8 mouse cellular contexts compared by ENCODE assay signal in genomic region chr9:110329655-110330054, GRCm38 (mm10). TPM values are rescaled to one million over a fixed set of nuclear protein-coding genes. Genes with fewer than 3 reads are reported as not detected.
DNase-seq lines count a peak whose midpoint lies in the region; ATAC-seq and TF ChIP-seq lines count a peak whose summit lies in the region.

No protein-coding gene starts in this region.

- no peak for TF ChIP-seq CTCF in heart, adult 2 months (IDR thresholded peaks at IDR 0.05)
- no peak for TF ChIP-seq CTCF in stomach, postnatal 0 days (IDR thresholded peaks at IDR 0.05; ENCODE audit: low read depth)

- H3K9me3 ChIP-seq in stomach, postnatal 0 days (ENCODE audit: control insufficient read depth, low read length): no peaks in the 10 kb centered on the region
- no peaks in the 10 kb centered on the region for H3K9me3 ChIP-seq in forebrain, embryonic 12.5 days

- peak; percentile 53 for ATAC-seq in CD4-positive, CD25-positive, alpha-beta regulatory T cell, adult 4 months
- ATAC-seq in stomach, postnatal 0 days (ENCODE audit: low FRiP score, low TSS enrichment): no peak
- no peak for ATAC-seq in forebrain, embryonic 12.5 days (ENCODE audit: low FRiP score)

- H3K27me3 ChIP-seq in heart, adult 2 months (ENCODE audit: control insufficient read depth, insufficient read depth, low read length): no peaks in the 10 kb centered on the region
- no peaks in the 10 kb centered on the region for H3K27me3 ChIP-seq in stomach, postnatal 0 days (ENCODE audit: control insufficient read depth, insufficient read depth, low read length)
- no peaks in the 10 kb centered on the region for H3K27me3 ChIP-seq in forebrain, embryonic 12.5 days

- H3K27ac ChIP-seq in heart, adult 2 months: no peak overlapping the region
- no peak overlapping the region for H3K27ac ChIP-seq in stomach, postnatal 0 days (replicated peaks)
- no peak overlapping the region for H3K27ac ChIP-seq in forebrain, embryonic 12.5 days

- no peaks in the 10 kb centered on the region for H3K36me3 ChIP-seq in heart, adult 2 months (ENCODE audit: control insufficient read depth, insufficient read depth, low read length)
- no peaks in the 10 kb centered on the region for H3K36me3 ChIP-seq in stomach, postnatal 0 days (ENCODE audit: control insufficient read depth, insufficient read depth, low read length)
- no peaks in the 10 kb centered on the region for H3K36me3 ChIP-seq in forebrain, embryonic 12.5 days (replicated peaks)

- peaks cover 2% of the 10 kb centered on the region for H3K4me1 ChIP-seq in heart, adult 2 months (ENCODE audit: control insufficient read depth, insufficient read depth, low read length)
- H3K4me1 ChIP-seq in stomach, postnatal 0 days (replicated peaks; ENCODE audit: control insufficient read depth, insufficient read depth): no peaks in the 10 kb centered on the region
- peaks cover 8% of the 10 kb centered on the region for H3K4me1 ChIP-seq in forebrain, embryonic 12.5 days

- H3K4me2 ChIP-seq in stomach, postnatal 0 days (replicated peaks; ENCODE audit: low read depth): no peak overlapping the region
- H3K4me2 ChIP-seq in forebrain, embryonic 12.5 days: no peak overlapping the region

- H3K4me3 ChIP-seq in heart, adult 2 months: no peak overlapping the region
- no peak overlapping the region for H3K4me3 ChIP-seq in stomach, postnatal 0 days (ENCODE audit: low read depth, low read length)
- no peak overlapping the region for H3K4me3 ChIP-seq in forebrain, embryonic 12.5 days (replicated peaks)

- DNase-seq in heart, adult 2 months: no peak
- DNase-seq in heart, adult 8-10 months (ENCODE audit: low spot score): no peak
- DNase-seq in cerebellum, postnatal 10 days: peak; percentile 58 to 71
- peak; percentile 69 for DNase-seq in naive thymus-derived CD4-positive, alpha-beta T cell, adult 2 months (ENCODE audit: low read depth)
- DNase-seq in stomach, postnatal 0 days (ENCODE audit: low spot score): no peak
- DNase-seq in left cerebral cortex, postnatal 36 days (ENCODE audit: low spot score in 2 of 2): no peak

- TF ChIP-seq POLR2A in heart, adult 2 months (IDR thresholded peaks at IDR 0.05; ENCODE audit: insufficient read depth, low read depth, low read length): no peak

- H3K79me2 ChIP-seq in heart, adult 2 months (replicated peaks; ENCODE audit: control insufficient read depth, insufficient read depth, low read length): no peaks in the 10 kb centered on the region

- H3K9ac ChIP-seq in heart, adult 2 months (ENCODE audit: low read depth, low read length): 0 out of 2 replicates have a peak overlapping the region, but pooled peaks have one; percentile 43
- H3K9ac ChIP-seq in stomach, postnatal 0 days (ENCODE audit: low read length): no peak overlapping the region
- no peak overlapping the region for H3K9ac ChIP-seq in forebrain, embryonic 12.5 days

- 59% methylated on average over 21 of the region's 21 CpGs for WGBS in heart, adult 2 months
- WGBS in stomach, postnatal 0 days: 63% methylated on average over 21 of the region's 21 CpGs
- 86% methylated on average over 21 of the region's 21 CpGs for WGBS in forebrain, embryonic 12.5 days

- intact Hi-C loops in heart, adult 2 months (cut with DNase I): loop anchor here (5.0 kb wide), 2 partner anchors 78 to 148 kb away; partner anchors contain the start of genes Kif9, Klhl18 and Ptpn23
- intact Hi-C loops in left cerebral cortex, postnatal 36 days (cut with DNase I): no loop called here

- TF ChIP-seq EP300 in heart, adult 2 months (IDR thresholded peaks at IDR 0.05; ENCODE audit: insufficient read depth, low read depth, low read length): no peak
- TF ChIP-seq EP300 in stomach, postnatal 0 days (optimal IDR thresholded peaks at IDR 0.05): no peak

RNA-seq across cellular contexts. Expression of gene Scap, which starts 3.4 kb away (rescaled TPM):
- 10 to 100 TPM; 28.0 to 33.1 TPM for total RNA-seq in heart, adult 2 months (2021)
- 16.0 and 17.5 TPM in 2 replicates for polyA plus RNA-seq in heart, adult 2 months (2012; rRNA removed)
- total RNA-seq in heart, adult 8-10 months (2022): 10 to 100 TPM; 23.7 to 34.9 (median 29.3) TPM
- 10 to 100 TPM; 11.6 to 19.6 TPM for polyA plus RNA-seq in CD4-positive, CD25-positive, alpha-beta regulatory T cell, adult 4 months (2017; shearing (Covaris generic))
- 31.6 and 32.9 TPM in 2 replicates for polyA plus RNA-seq in stomach, postnatal 0 days (2015; fragmentation: Nextera tagmentation; extraction: Ambion mirVana)
- total RNA-seq in left cerebral cortex, postnatal 36 days (2021): 100 to 1,000 TPM in 1 of 2 experiments, 10 to 100 TPM in 1; 97.2 to 100 TPM
- 41.9 and 45.0 TPM in 2 replicates for polyA plus RNA-seq in forebrain, embryonic 12.5 days (2016; fragmentation: Nextera tagmentation; extraction: Ambion mirVana)

RNA-seq across cellular contexts. Expression of gene Elp6, which starts 24.7 kb away (rescaled TPM):
- 1 to 10 TPM; 2.2 to 2.3 TPM for total RNA-seq in heart, adult 2 months (2021)
- polyA plus RNA-seq in heart, adult 2 months (2012; rRNA removed): 4.5 and 4.7 TPM in 2 replicates
- 1 to 10 TPM; 2.6 to 3.3 (median 3.1) TPM for total RNA-seq in heart, adult 8-10 months (2022)
- 10 to 100 TPM; 13.5 to 23.8 TPM for polyA plus RNA-seq in CD4-positive, CD25-positive, alpha-beta regulatory T cell, adult 4 months (2017; shearing (Covaris generic))
- polyA plus RNA-seq in stomach, postnatal 0 days (2015; fragmentation: Nextera tagmentation; extraction: Ambion mirVana): 10.1 and 11.6 TPM in 2 replicates
- total RNA-seq in left cerebral cortex, postnatal 36 days (2021): 10 to 100 TPM; 11.1 to 12.7 TPM
- 32.7 and 33.0 TPM in 2 replicates for polyA plus RNA-seq in forebrain, embryonic 12.5 days (2016; fragmentation: Nextera tagmentation; extraction: Ambion mirVana)

Comparison
In these comparisons a context has a peak if more than half of its experiments do, and no peak if none do; other contexts are left out.
1. DNase-seq: peak in cerebellum, postnatal 10 days (2 of 2) and naive thymus-derived CD4-positive, alpha-beta T cell, adult 2 months (single experiment); none in heart, adult 2 months (0 of 2), heart, adult 8-10 months (single experiment), stomach, postnatal 0 days (single experiment) and left cerebral cortex, postnatal 36 days (0 of 2).